Mouse (Mus musculus) heart, postnatal 0 days (tissue): Measurements from ENCODE around the gene H2-Q1. TPM values are rescaled to one million over a fixed set of nuclear protein-coding genes. Genes with fewer than 3 reads are reported as not detected.
"Not testable (repeated sequence)": the region's sequence is repeated elsewhere in the genome, so short reads cannot be mapped to it uniquely, and the experiment has no call there.

Experiments
- ATAC-seq: fragments of 200-750 bp; cut with Nextera tagmentation; 2 replicates; pipeline ENCODE4 v1.8.0; 2017; ENCODE audit warnings: low read depth, moderate number of reproducible peaks, moderate library complexity; ENCODE audit not compliant: insufficient read depth
- DNase-seq: peaks from one replicate; pipeline ENCODE4 v3.0.0-alpha.2; 2016; ENCODE audit warnings: low spot score
- H3K27ac ChIP-seq: fragments of 300-500 bp; sonication (generic); 2 replicates; pipeline ENCODE4 v1.5.1; 2014; ENCODE audit warnings: low read depth, mild to moderate bottlenecking
- H3K27me3 ChIP-seq: fragments of 300-500 bp; sonication (generic); 2 replicates; pipeline ENCODE4 v1.6.1; 2014; ENCODE audit warnings: low read length, mixed read lengths; ENCODE audit not compliant: control insufficient read depth, insufficient read depth
- H3K36me3 ChIP-seq: fragments of 300-500 bp; sonication (generic); replicated peaks from 2 replicates; pipeline ENCODE4 v1.6.1; 2014; ENCODE audit warnings: low read length, mixed read lengths; ENCODE audit not compliant: control insufficient read depth, insufficient read depth
- H3K4me1 ChIP-seq: fragments of 300-500 bp; sonication (generic); 2 replicates; pipeline ENCODE4 v1.6.1; 2014; ENCODE audit warnings: antibody characterized with exemption; ENCODE audit not compliant: control insufficient read depth, insufficient read depth
- H3K4me2 ChIP-seq: fragments of 300-500 bp; sonication (generic); 2 replicates; pipeline ENCODE4 v1.6.1; 2014; ENCODE audit warnings: low read depth, mild to moderate bottlenecking, low read length, moderate library complexity
- H3K4me3 ChIP-seq: fragments of 300-500 bp; sonication (generic); 2 replicates; pipeline ENCODE4 v1.5.1; 2014; ENCODE audit warnings: low read depth, low read length
- H3K9ac ChIP-seq: fragments of 300-500 bp; sonication (generic); replicated peaks from 2 replicates; pipeline ENCODE4 v1.6.1; 2014; ENCODE audit warnings: low read depth, low read length, mixed read lengths
- H3K9me3 ChIP-seq: fragments of 300-500 bp; sonication (generic); replicated peaks from 2 replicates; pipeline ENCODE4 v1.6.1; 2016; ENCODE audit warnings: low read length; ENCODE audit not compliant: control insufficient read depth
- CTCF ChIP-seq: IDR thresholded peaks from 2 replicates; pipeline ENCODE4 v1.5.1; 2016; ENCODE audit warnings: antibody characterized with exemption, control low read depth, low read depth
- EP300 ChIP-seq: IDR thresholded peaks from 2 replicates; pipeline ENCODE4 v1.6.1; 2016; ENCODE audit warnings: antibody characterized with exemption, low read depth
- WGBS: fragments of 180-500 bp; shearing (Covaris S2); extraction: QIAGEN DNeasy Blood & Tissue Kit; methylation state at CpG from one replicate; pipeline ENCODE4 v1.1.7; 2014; 5-methylcytosine and 5-hydroxymethylcytosine counted together
- polyA plus RNA-seq: library from polyadenylated mRNA; unstranded; fragments of >200 nt; fragmentation: Nextera tagmentation; extraction: Ambion mirVana; gene quantifications from 2 replicates; pipeline ENCODE4 v1.2.1, GENCODE M21; 2015
- total RNA-seq: library from RNA; depleted of rRNA; stranded (reverse); fragments of >200 nt; gene quantifications from 2 replicates; pipeline ENCODE4 v1.2.3, GENCODE M21; 2014; ENCODE audit warnings: low replicate concordance

H2-Q1 gene
- total and polyA plus RNA-seq, 2 experiments from 2014 or later = not detected

DNA sequence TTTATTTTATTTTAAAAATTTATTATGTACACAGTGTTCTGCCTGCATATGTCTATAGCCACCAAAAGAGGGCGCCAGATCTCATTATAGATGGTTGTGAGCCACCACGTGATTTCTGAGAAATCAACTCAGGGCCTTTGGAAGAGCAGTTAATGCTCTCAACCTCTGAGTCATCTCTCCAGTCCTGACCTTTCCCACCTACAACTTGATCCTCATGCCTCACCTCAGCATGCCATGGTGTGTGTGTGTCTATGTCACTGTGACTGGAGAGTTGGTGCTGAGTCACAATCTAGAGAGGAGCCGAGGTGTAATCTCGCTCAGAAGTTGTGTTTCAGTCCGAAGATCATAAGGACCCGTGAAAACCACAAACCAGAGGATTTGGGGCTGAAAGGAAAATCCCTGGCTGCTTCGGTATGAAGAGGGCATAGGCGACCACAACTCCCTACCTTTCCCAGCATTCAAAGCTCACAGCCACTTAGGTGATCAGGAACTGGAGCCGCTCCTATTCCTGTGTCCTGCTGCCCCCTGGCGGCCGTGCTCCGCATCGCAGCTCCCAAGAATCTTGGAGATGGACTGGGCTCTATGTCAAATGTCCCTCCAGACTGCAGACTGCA is 18.5 kb upstream of the H2-Q1 start:
- Histone ChIP-seq H3K4me2 (no peak overlapping the region), H3K9ac (no peak overlapping the region), H3K4me3 (no peak overlapping the region), H3K4me1 (no peaks in the 10 kb centered on the region), H3K36me3 (no peaks in the 10 kb centered on the region), H3K27ac (no peak overlapping the region), H3K9me3 (no peaks in the 10 kb centered on the region), H3K27me3 (no peaks in the 10 kb centered on the region)
- WGBS = 22% methylated on average over 13 of the region's 13 CpGs
- ATAC-seq = peak; percentile 33; the same call in 1 of the 2 replicates
- TF ChIP-seq CTCF = peak; percentile 82
- no peak for TF ChIP-seq EP300
- peak; percentile 31 for DNase-seq

DNA sequence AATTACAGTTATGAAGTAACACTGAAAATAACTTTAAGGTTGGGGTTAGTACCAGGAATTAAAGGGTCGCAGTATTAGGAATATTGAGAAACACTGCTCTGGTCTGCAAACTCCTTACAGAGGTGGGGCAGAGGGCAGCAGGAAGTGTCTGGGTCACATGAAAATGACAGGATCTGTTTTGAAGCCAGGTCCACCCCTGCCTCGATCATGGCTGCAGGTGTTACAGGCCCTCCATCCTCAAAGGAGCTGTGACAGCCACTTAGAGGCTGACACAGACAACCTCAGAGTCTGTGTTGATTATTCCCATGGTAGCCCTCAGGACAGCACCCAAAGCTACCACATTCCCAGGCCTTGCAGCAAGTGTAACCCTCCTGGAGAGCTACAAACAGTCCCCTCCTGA is 16.9 kb upstream of the H2-Q1 start:
- no peak overlapping the region for H3K4me2 ChIP-seq
- H3K9me3 ChIP-seq = no peaks in the 10 kb centered on the region
- 63% methylated on average over 2 of the region's 2 CpGs for WGBS
- H3K27ac ChIP-seq = no peak overlapping the region
- no peak overlapping the region for H3K4me3 ChIP-seq
- no peaks in the 10 kb centered on the region for H3K36me3 ChIP-seq
- H3K4me1 ChIP-seq = no peaks in the 10 kb centered on the region
- no peak overlapping the region for H3K9ac ChIP-seq
- no peak for TF ChIP-seq CTCF
- TF ChIP-seq EP300 = no peak
- no peaks in the 10 kb centered on the region for H3K27me3 ChIP-seq
- ATAC-seq (no peak), DNase-seq (no peak)

DNA sequence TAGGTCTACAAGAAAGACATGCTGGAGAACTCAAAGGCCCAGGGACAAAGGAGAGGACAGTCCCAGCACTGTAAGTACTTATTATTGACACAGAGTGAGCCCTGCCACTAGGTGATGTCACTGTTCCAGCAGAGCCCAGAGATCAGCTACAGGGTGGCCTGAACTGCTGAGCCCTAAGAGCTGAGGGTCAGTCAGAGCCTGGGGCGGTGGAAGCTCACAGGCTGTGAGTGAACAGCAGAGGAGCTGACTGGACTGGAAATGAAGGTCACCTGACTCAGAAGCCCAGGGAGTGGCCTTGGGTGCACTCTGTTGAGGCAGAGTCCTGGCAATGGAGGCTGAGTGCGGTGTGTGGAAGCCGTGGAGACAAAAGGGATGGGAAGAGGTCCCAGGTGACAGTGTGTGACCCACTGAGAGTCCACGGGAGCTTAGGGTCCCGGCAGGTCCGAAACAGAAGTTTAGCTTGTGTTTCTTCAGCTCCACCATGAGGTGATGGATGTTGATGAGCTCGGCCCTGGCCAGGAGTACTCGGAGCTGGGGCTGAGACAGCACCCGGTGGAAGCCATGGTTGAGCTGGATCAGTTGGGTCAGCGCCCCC is 16.4 kb upstream of the H2-Q1 start:
- no peaks in the 10 kb centered on the region for H3K4me1 ChIP-seq
- 82% methylated on average over 10 of the region's 10 CpGs for WGBS
- no peaks in the 10 kb centered on the region for H3K36me3 ChIP-seq
- ATAC-seq (no peak), DNase-seq (no peak)
- no peak overlapping the region for H3K4me2 ChIP-seq
- H3K4me3 ChIP-seq = no peak overlapping the region
- no peak overlapping the region for H3K9ac ChIP-seq
- no peaks in the 10 kb centered on the region for H3K9me3 ChIP-seq
- TF ChIP-seq CTCF = no peak
- TF ChIP-seq EP300 = no peak
- H3K27ac ChIP-seq = no peak overlapping the region
- H3K27me3 ChIP-seq = no peaks in the 10 kb centered on the region

DNA sequence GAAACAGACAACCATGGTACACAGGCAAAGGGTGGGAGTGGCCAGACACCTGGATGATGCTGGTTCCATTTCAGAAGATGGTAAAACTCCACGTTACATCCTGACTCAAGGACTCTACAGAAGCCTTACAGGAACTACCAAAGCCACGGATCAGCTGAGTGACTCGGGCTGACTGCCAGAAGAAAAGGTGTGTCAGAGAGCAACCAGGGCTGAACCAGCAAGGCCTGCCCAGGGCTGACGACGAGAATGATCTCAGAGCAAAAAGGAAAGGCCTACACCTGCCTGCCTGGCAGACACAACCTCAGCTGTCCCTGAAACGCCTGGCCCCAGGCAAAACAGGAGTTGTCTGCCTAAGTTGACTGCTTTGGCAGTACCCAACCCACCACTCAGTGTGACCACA is 15.7 kb upstream of the H2-Q1 start:
- Histone ChIP-seq H3K4me1 (no peaks in the 10 kb centered on the region), H3K4me2 (no peak overlapping the region), H3K36me3 (no peaks in the 10 kb centered on the region), H3K27me3 (no peaks in the 10 kb centered on the region), H3K27ac (no peak overlapping the region), H3K9ac (no peak overlapping the region), H3K4me3 (no peak overlapping the region), H3K9me3 (no peaks in the 10 kb centered on the region)
- WGBS = 59% methylated on average over 6 of the region's 6 CpGs
- ATAC-seq (no peak), DNase-seq (no peak)
- TF ChIP-seq EP300 = no peak
- TF ChIP-seq CTCF = no peak

DNA sequence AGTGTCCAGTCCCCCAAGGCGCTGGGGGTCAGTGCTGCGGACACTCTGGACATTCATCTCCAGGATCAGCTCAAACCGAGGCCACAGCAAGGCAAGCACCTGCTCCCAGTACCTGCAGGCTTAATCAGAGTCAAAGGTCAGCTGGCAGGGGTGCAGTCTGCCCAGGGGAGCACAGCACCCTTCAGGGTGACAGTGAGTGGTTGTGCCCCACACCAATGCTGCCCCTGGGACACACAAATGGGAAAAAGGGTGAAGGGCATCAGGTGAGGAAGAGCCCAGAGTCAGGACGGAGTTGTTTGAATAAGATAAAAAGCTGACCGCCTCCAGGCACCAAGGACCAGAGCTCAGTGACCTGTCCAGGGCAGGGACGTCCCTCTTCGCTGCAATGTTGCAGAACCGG is 15.3 kb upstream of the H2-Q1 start:
- not testable (repeated sequence) for H3K9me3 ChIP-seq, H3K27me3 ChIP-seq, H3K36me3 ChIP-seq, H3K27ac ChIP-seq, H3K9ac ChIP-seq, H3K4me2 ChIP-seq, H3K4me3 ChIP-seq, DNase-seq, H3K4me1 ChIP-seq, ATAC-seq
- WGBS = 83% methylated on average over 7 of the region's 8 CpGs

DNA sequence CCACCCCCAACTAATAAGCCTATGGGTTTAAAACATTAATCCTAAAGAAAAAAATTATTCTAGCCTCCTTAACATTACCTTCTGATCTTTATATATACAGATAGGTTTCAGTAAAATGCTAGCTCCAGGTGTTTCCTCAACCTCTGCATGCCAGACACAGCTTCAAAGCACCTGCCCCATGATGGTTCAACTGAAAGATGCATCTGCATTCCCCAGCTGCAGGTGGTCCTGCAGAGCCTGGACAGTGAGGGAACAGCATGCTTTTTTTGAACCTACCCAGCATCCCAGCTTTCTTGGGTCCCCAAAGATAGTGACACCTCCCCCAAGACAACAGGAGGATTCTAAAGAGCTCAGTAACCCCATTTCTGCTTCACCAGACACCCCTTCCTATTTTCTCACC is 1.5 kb upstream of the H2-Q1 start:
- ATAC-seq (no peak), DNase-seq (no peak)
- Histone ChIP-seq H3K4me1 (no peaks in the 10 kb centered on the region), H3K36me3 (no peaks in the 10 kb centered on the region), H3K4me3 (no peak overlapping the region), H3K4me2 (no peak overlapping the region), H3K9ac (no peak overlapping the region), H3K27ac (no peak overlapping the region), H3K9me3 (no peaks in the 10 kb centered on the region), H3K27me3 (peaks cover 17% of the 10 kb centered on the region)
- TF ChIP-seq EP300 (no peak), CTCF (no peak)
